Mouse (Mus musculus) layer of hippocampus, postnatal 14 days (tissue): Measurements from ENCODE around the gene Cyp3a59. TPM values are rescaled to one million over a fixed set of nuclear protein-coding genes. Genes with fewer than 3 reads are reported as not detected.
"Not testable (repeated sequence)": the region's sequence is repeated elsewhere in the genome, so short reads cannot be mapped to it uniquely, and the experiment has no call there.

ENCODE experiments used
- DNase-seq, 2 experiments: peaks; one replicate each; pipeline ENCODE4 v3.0.0; 2021 to 2022; ENCODE audit warnings: low spot score in 2 of 2, mixed read lengths in 1 of 2
- long read RNA-seq, 2 experiments: library from polyadenylated mRNA; stranded (forward); transcript quantifications; one replicate each; pipeline ENCODE4 v2.0.0; 2021
- total RNA-seq, 2 experiments: library from RNA; stranded (reverse); gene quantifications; 2 replicates each; pipeline ENCODE4 v1.2.3; 2021

Gene Cyp3a59
- total RNA-seq, result not detected
- long read RNA-seq, experiment 1, result 0 reads
- long read RNA-seq, experiment 2, result 0 reads

- DNase-seq, result not testable (repeated sequence)
These were observed at the start of gene Cyp3a59 for GRCm38 (mm10) chr5:146078945-146079344. Gene Cyp3a59, plus strand, starts transcription at chr5:146079257.

DNA sequence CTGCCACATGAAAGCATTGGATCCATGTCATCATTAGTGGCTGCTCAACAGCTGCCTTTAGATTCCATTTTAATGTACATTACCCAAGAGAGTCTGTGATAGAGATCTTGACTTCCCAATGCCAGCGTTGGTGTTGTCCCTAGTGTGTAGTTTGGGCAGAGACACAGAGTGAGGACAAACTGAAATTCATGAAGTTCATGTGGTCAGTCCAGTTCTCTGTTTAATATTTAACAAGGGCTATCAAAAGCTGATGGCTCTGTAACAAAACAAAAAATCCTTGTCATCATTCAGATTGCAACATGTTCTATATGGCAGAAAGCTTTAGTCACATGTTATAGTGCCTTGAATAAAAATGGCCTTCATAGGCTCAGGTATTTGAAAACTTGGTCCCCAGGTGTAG, 9.0 kb upstream of the Cyp3a59 start:
- no peak for DNase-seq

- no peak for DNase-seq
These were observed 68.8 kb downstream of the Cyp3a59 start for GRCm38 (mm10) chr5:146147903-146148302.

GRCm38 (mm10) chr5:146150454-146150853, 71.4 kb downstream of the Cyp3a59 start:
- DNase-seq, result no peak

GRCm38 (mm10) chr5:146158326-146158725, 79.3 kb downstream of the Cyp3a59 start:
- not testable (repeated sequence) for DNase-seq

DNA sequence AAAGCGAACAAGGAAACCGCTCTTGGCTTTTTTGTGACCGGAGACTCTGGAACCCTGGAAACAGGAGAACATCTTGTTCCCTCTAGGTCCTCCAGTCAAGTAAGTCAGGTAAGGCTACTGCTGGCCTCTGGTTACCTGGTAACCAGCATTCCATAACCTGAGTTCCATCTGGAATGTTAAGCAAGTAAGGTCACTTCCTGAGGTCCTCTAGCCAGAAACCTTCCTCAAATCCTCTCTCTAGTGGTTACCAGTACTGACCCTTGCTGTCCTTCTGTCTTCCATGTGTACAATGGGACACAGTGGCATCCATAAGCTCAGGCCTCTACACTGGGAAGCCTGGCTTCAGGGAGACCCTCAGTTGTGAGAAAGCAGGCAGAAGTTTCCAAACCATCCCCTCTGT, 81.4 kb downstream of the Cyp3a59 start, which contains the start of gene Gm5565:
Gene Gm5565 (minus strand): TSS at position 101 of the 400 bp plus-strand sequence.
- DNase-seq, result not testable (repeated sequence)

Other genes starting within 250 kb of the Cyp3a59 start
- gene Cyp3a11, start 199.3 kb upstream of the Cyp3a59 start, total RNA-seq, result not detected
- not detected for gene Cyp3a25, start 69.6 kb upstream of the Cyp3a59 start, total RNA-seq
- not detected for gene Gm5565, start 81.3 kb downstream of the Cyp3a59 start, total RNA-seq
- not detected for gene Gm6309, start 91.5 kb downstream of the Cyp3a59 start, total RNA-seq
- gene 1700001J03Rik, start 106.0 kb downstream of the Cyp3a59 start, total RNA-seq, result under 1 TPM; 0.69 to 0.97 TPM
- gene Rnf6, start 142.3 kb downstream of the Cyp3a59 start, total RNA-seq, result 10 to 100 TPM; 52.8 to 52.9 TPM
- 10 to 100 TPM; 42.0 to 47.0 TPM for gene Cdk8, start 152.0 kb downstream of the Cyp3a59 start, total RNA-seq